Mouse (Mus musculus) CD4-positive naive resting alpha-beta T cell, adult 57 days (primary cell): Measurements from ENCODE around the gene Plxdc2. TPM values are rescaled to one million over a fixed set of nuclear protein-coding genes. Genes with fewer than 3 reads are reported as not detected.

ENCODE experiments used
- total RNA-seq: library from RNA; stranded (reverse); gene quantifications from one replicate; pipeline ENCODE4 v1.2.4, GENCODE M21; 2023

Plxdc2 gene
- total RNA-seq = 23.7 TPM

GRCm38 (mm10) chr2:16356106-16356818 is at the start of gene Plxdc2:
TSS of gene Plxdc2 (plus strand) at chr2:16356304.

